Mouse (Mus musculus): Measurements from ENCODE around the gene Tns1.

Gene Tns1

DNA sequence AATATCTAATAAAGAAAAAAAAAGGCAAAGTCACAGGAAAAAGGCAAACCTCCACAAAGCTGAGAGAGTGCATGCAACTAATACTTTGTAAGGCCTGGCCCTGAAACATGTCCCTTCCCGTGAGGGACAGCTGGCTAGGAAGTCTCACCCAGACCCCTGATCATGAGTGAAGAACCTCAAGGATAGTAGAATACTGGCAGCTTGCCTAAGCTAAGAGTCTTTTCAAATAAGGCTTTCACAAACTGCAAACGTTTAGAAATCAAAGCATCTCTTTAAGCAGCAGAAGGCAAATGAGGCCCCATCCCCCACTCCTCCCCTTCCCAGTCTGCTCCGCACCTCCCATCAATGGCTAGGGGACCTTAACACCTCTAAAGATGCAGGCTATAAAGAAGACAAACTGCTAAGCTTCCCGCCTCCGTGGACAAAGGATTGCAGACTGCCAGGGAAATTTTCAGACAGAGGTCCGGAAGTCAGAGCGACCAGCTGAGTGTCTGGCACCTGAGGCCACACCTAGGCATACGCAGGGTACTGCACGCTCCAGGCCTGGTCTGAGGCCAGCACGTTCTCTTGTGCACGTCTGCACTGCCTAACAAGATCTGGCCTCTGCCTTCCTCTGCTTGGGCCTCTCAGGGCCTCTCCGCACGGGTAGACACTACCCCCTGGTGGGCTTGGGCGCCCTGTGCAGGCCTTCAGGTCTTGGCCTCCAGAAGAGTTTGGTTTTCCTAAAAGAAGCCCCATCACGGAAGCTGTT, 261.8 kb downstream of the Tns1 start:
- DNase-seq (ENCODE audit: low spot score in 2 of 2) = peak; percentile 18 to 45

DNA sequence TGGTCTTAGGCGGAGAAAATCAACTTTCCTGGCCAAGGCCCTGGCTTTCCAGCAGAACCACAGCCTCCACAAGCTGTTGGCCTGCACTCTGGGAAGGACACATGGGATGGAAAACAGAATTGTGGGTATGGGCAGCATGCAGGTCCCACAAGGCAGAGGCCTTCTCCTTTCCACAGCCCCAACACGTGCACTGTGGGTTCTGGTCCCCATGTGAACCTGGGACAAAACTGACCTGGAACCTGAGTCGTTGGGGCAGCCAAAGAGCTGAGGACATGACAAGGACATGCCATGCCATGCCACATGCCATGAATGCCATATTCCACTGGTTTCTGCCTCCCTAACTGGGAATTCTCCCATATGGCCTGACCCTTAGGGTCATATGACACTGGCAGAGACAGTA, 263.8 kb downstream of the Tns1 start:
- no peak for DNase-seq (ENCODE audit: low spot score in 2 of 2)

All from urinary bladder, adult 18-20 months (tissue).